ENCODE assay signal across 13 mouse cellular contexts in genomic region chr16:92060213-92060612, GRCm38 (mm10). TPM values are rescaled to one million over a fixed set of nuclear protein-coding genes. Genes with fewer than 3 reads are reported as not detected.
DNase-seq lines count a peak whose midpoint lies in the region; ATAC-seq and TF ChIP-seq lines count a peak whose summit lies in the region.
"Had no signal": no experiment of that assay in that cellular context is flagged by ENCODE, and none has a peak within 500 bp of the region (broad histone marks: within the 10 kb centered on the region; RNA-seq: fewer than 3 reads in every experiment).

No protein-coding gene starts in this region.

- H3K4me3 ChIP-seq in kidney, postnatal 0 days (replicated peaks; ENCODE audit: low read depth, low read length), result peak overlapping the region; percentile 92
- H3K4me3 ChIP-seq in brown adipose tissue, adult 24 weeks (ENCODE audit: insufficient read depth, low read depth, low read length), result 0 out of 2 replicates have a peak overlapping the region, but pooled peaks have one; percentile 24
- peak overlapping the region; percentile 93 for H3K4me3 ChIP-seq in embryonic facial prominence, embryonic 14.5 days (ENCODE audit: low read depth, low read length)
- peak overlapping the region; percentile 9; the same call in 1 of the 2 replicates for H3K4me3 ChIP-seq in limb, embryonic 15.5 days

- peaks cover 17% of the 10 kb centered on the region; the same call in 1 of the 2 replicates for H3K36me3 ChIP-seq in kidney, postnatal 0 days (ENCODE audit: insufficient read depth, low read length)
- peaks cover 48% of the 10 kb centered on the region for H3K36me3 ChIP-seq in embryonic facial prominence, embryonic 14.5 days (ENCODE audit: control insufficient read depth, insufficient read depth, low read length)
- H3K36me3 ChIP-seq in limb, embryonic 15.5 days, result peaks cover 23% of the 10 kb centered on the region

- H3K27ac ChIP-seq in kidney, postnatal 0 days, result no peak overlapping the region
- H3K27ac ChIP-seq in brown adipose tissue, adult 24 weeks (replicated peaks; ENCODE audit: low read depth, low read length), result no peak overlapping the region
- H3K27ac ChIP-seq in embryonic facial prominence, embryonic 14.5 days (replicated peaks; ENCODE audit: low read depth, low read length), result no peak overlapping the region
- no peak overlapping the region for H3K27ac ChIP-seq in limb, embryonic 15.5 days

- WGBS in kidney, postnatal 0 days, result 52% methylated on average over 3 of the region's 3 CpGs
- 76% methylated on average over 3 of the region's 3 CpGs for WGBS in embryonic facial prominence, embryonic 14.5 days
- WGBS in limb, embryonic 15.5 days, result 73% methylated on average over 3 of the region's 3 CpGs

- no peak for TF ChIP-seq CTCF in kidney, postnatal 0 days (IDR thresholded peaks at IDR 0.05; ENCODE audit: low read depth)

- ATAC-seq in kidney, postnatal 0 days (replicated peaks; ENCODE audit: low FRiP score, low read depth), result no peak
- no peak for ATAC-seq in embryonic facial prominence, embryonic 14.5 days (ENCODE audit: low read depth)
- no peak for ATAC-seq in limb, embryonic 15.5 days (ENCODE audit: insufficient number of reproducible peaks, low FRiP score, low TSS enrichment, low read depth)

- H3K9me3 ChIP-seq in kidney, postnatal 0 days (replicated peaks; ENCODE audit: low read length), result no peaks in the 10 kb centered on the region
- no peaks in the 10 kb centered on the region for H3K9me3 ChIP-seq in embryonic facial prominence, embryonic 14.5 days (ENCODE audit: control insufficient read depth, low read length)
- no peaks in the 10 kb centered on the region for H3K9me3 ChIP-seq in limb, embryonic 15.5 days
- H3K9me3 ChIP-seq: G1E had no signal

- peak overlapping the region; percentile 81; the same call in 1 of the 2 replicates for H3K9ac ChIP-seq in kidney, postnatal 0 days (ENCODE audit: low read depth, low read length)
- H3K9ac ChIP-seq in embryonic facial prominence, embryonic 14.5 days (ENCODE audit: low read depth, low read length), result no peak overlapping the region
- no peak overlapping the region for H3K9ac ChIP-seq in limb, embryonic 15.5 days

- peaks cover 12% of the 10 kb centered on the region; the same call in 1 of the 2 replicates for H3K4me1 ChIP-seq in kidney, postnatal 0 days (replicated peaks; ENCODE audit: insufficient read depth, low read length)
- no peaks in the 10 kb centered on the region for H3K4me1 ChIP-seq in brown adipose tissue, adult 24 weeks (ENCODE audit: control insufficient read depth, insufficient read depth, insufficient read length, low read length)
- peaks cover 15% of the 10 kb centered on the region for H3K4me1 ChIP-seq in embryonic facial prominence, embryonic 14.5 days (ENCODE audit: control insufficient read depth, insufficient read depth, low read length)
- peaks cover 12% of the 10 kb centered on the region; the same call in 1 of the 2 replicates for H3K4me1 ChIP-seq in limb, embryonic 15.5 days

- H3K27me3 ChIP-seq in kidney, postnatal 0 days (ENCODE audit: insufficient read depth, low read length), result no peaks in the 10 kb centered on the region
- H3K27me3 ChIP-seq in embryonic facial prominence, embryonic 14.5 days (replicated peaks; ENCODE audit: control insufficient read depth, insufficient read depth, low read length), result no peaks in the 10 kb centered on the region
- no peaks in the 10 kb centered on the region for H3K27me3 ChIP-seq in limb, embryonic 15.5 days

- DNase-seq in kidney, postnatal 0 days (ENCODE audit: low spot score), result peak; percentile 52
- no peak for DNase-seq in kidney, postnatal 36 days
- DNase-seq in embryonic facial prominence, embryonic 14.5 days (ENCODE audit: low spot score), result no peak
- no peak for DNase-seq in natural killer cell, adult 2 months (ENCODE audit: low spot score in 2 of 2)
- no peak for DNase-seq in cerebellum, postnatal 25 days
- DNase-seq: adrenal gland, postnatal 25 days; cerebellum, postnatal 14 days; kidney, postnatal 10 days had no signal

- H3K4me2 ChIP-seq in kidney, postnatal 0 days (ENCODE audit: low read length), result peak overlapping the region; percentile 72
- H3K4me2 ChIP-seq in embryonic facial prominence, embryonic 14.5 days (ENCODE audit: low read depth, low read length), result peak overlapping the region; percentile 91
- H3K4me2 ChIP-seq in limb, embryonic 15.5 days, result peak overlapping the region; percentile 86; the same call in 1 of the 2 replicates

RNA-seq across cellular contexts. Expression of gene Slc5a3, which starts 2.1 kb away (rescaled TPM):
- polyA plus RNA-seq in kidney, postnatal 0 days (2015; fragmentation: Nextera tagmentation; extraction: Ambion mirVana), result 13.5 and 13.9 TPM in 2 replicates
- 9.0 and 12.6 TPM in 2 replicates for polyA plus RNA-seq in brown adipose tissue, adult 24 weeks (2012; ENCODE audit: insufficient read depth, insufficient read length, missing spikeins)
- 11.7 and 12.1 TPM in 2 replicates for polyA plus RNA-seq in embryonic facial prominence, embryonic 14.5 days (2014; fragmentation: Nextera tagmentation; extraction: Ambion mirVana)
- polyA plus RNA-seq in limb, embryonic 15.5 days (2015; fragmentation: Nextera tagmentation; extraction: Ambion mirVana), result 6.2 and 7.8 TPM in 2 replicates

RNA-seq across cellular contexts. Expression of gene Gm49711, which starts 2.1 kb away (rescaled TPM):
- polyA plus RNA-seq in kidney, postnatal 0 days (2015; fragmentation: Nextera tagmentation; extraction: Ambion mirVana), result 0.13 and 0.29 TPM in 2 replicates
- polyA plus RNA-seq in brown adipose tissue, adult 24 weeks (2012; ENCODE audit: insufficient read depth, insufficient read length, missing spikeins), result not detected in 2 replicates
- polyA plus RNA-seq in embryonic facial prominence, embryonic 14.5 days (2014; fragmentation: Nextera tagmentation; extraction: Ambion mirVana), result 0.31 and 0.86 TPM in 2 replicates
- 0.27 TPM in 1 of 2 replicates, not detected in the other for polyA plus RNA-seq in limb, embryonic 15.5 days (2015; fragmentation: Nextera tagmentation; extraction: Ambion mirVana)
- polyA plus RNA-seq: liver, embryonic 16.5 days; stomach, embryonic 16.5 days had no signal

RNA-seq across cellular contexts. Expression of gene Mrps6, which starts 2.1 kb away (rescaled TPM):
- polyA plus RNA-seq in kidney, postnatal 0 days (2015; fragmentation: Nextera tagmentation; extraction: Ambion mirVana), result 373 and 387 TPM in 2 replicates
- polyA plus RNA-seq in brown adipose tissue, adult 24 weeks (2012; ENCODE audit: insufficient read depth, insufficient read length, missing spikeins), result 108 and 144 TPM in 2 replicates
- 107 and 113 TPM in 2 replicates for polyA plus RNA-seq in embryonic facial prominence, embryonic 14.5 days (2014; fragmentation: Nextera tagmentation; extraction: Ambion mirVana)
- 82.0 and 93.0 TPM in 2 replicates for polyA plus RNA-seq in limb, embryonic 15.5 days (2015; fragmentation: Nextera tagmentation; extraction: Ambion mirVana)

Comparison
In these comparisons a context has a peak if more than half of its experiments do, and no peak if none do; other contexts are left out.
1. H3K4me3 ChIP-seq: peak in every context shown above with its lines; median percentile 93 in embryonic facial prominence, embryonic 14.5 days; 92 in kidney, postnatal 0 days; 24 in brown adipose tissue, adult 24 weeks; 9 in limb, embryonic 15.5 days.